Mouse (Mus musculus) kidney, embryonic 16.5 days (tissue): ENCODE data around the gene Sufu. TPM values are rescaled to one million over a fixed set of nuclear protein-coding genes. Genes with fewer than 3 reads are reported as not detected.

Experiments used
- ATAC-seq: fragments of 200-750 bp; cut with Nextera tagmentation; 2 replicates; pipeline ENCODE4 v1.8.0; 2017; ENCODE audit warnings: moderate TSS enrichment; ENCODE audit not compliant: low FRiP score, low TSS enrichment
- H3K27ac ChIP-seq: fragments of 300-500 bp; sonication (generic); 2 replicates; pipeline ENCODE4 v1.5.1; 2014; ENCODE audit warnings: low read length
- H3K27me3 ChIP-seq: fragments of 300-500 bp; sonication (generic); 2 replicates; pipeline ENCODE4 v1.6.1; 2014; ENCODE audit warnings: low read length, control low read depth, mixed read lengths; ENCODE audit not compliant: insufficient read depth
- H3K36me3 ChIP-seq: fragments of 300-500 bp; sonication (generic); 2 replicates; pipeline ENCODE4 v1.6.1; 2014; ENCODE audit warnings: low read length, control low read depth, mixed read lengths; ENCODE audit not compliant: insufficient read depth
- H3K4me1 ChIP-seq: fragments of 300-500 bp; sonication (generic); 2 replicates; pipeline ENCODE4 v1.6.1; 2014; ENCODE audit warnings: low read length, control low read depth, mixed read lengths; ENCODE audit not compliant: insufficient read depth
- H3K4me2 ChIP-seq: fragments of 300-500 bp; sonication (generic); replicated peaks from 2 replicates; pipeline ENCODE4 v1.6.1; 2014; ENCODE audit warnings: low read depth, low read length
- H3K4me3 ChIP-seq: fragments of 300-500 bp; sonication (generic); 2 replicates; pipeline ENCODE4 v1.5.1; 2014; ENCODE audit warnings: mild to moderate bottlenecking, low read length
- H3K9ac ChIP-seq: fragments of 300-500 bp; sonication (generic); replicated peaks from 2 replicates; pipeline ENCODE4 v1.6.1; 2014; ENCODE audit warnings: low read length
- H3K9me3 ChIP-seq: fragments of 300-500 bp; sonication (generic); 2 replicates; pipeline ENCODE4 v1.6.1; 2016; ENCODE audit warnings: low read length, control low read depth
- WGBS: fragments of 180-500 bp; shearing (Covaris S2); extraction: QIAGEN DNeasy Blood & Tissue Kit; methylation state at CpG from one replicate; pipeline ENCODE4 v1.1.7; 2014; 5-methylcytosine and 5-hydroxymethylcytosine counted together
- polyA plus RNA-seq: library from polyadenylated mRNA; unstranded; fragments of >200 nt; fragmentation: Nextera tagmentation; extraction: Ambion mirVana; gene quantifications from 2 replicates; pipeline ENCODE4 v1.2.1, GENCODE M21; 2015

Sufu gene
- polyA plus RNA-seq, 1 experiment from 2014 or later = 50.7 TPM

GRCm38 (mm10) chr19:46358381-46358780 lies 38.3 kb upstream of the Sufu start:
- ATAC-seq = no peak
- Histone ChIP-seq H3K4me2 (peak overlapping the region; percentile 90), H3K36me3 (no peaks in the 10 kb centered on the region), H3K4me1 (peaks cover 13% of the 10 kb centered on the region), H3K4me3 (no peak overlapping the region), H3K27ac (peak overlapping the region; percentile 3; the same call in 1 of the 2 replicates), H3K9ac (no peak overlapping the region), H3K27me3 (peaks cover 6% of the 10 kb centered on the region; the same call in 1 of the 2 replicates), H3K9me3 (no peaks in the 10 kb centered on the region)
- WGBS = 62% methylated on average over 4 of the region's 4 CpGs

GRCm38 (mm10) chr19:46362104-46362503 lies 34.6 kb upstream of the Sufu start:
- WGBS = 86% methylated on average over 8 of the region's 8 CpGs
- H3K27ac ChIP-seq = no peak overlapping the region
- no peaks in the 10 kb centered on the region for H3K36me3 ChIP-seq
- H3K9me3 ChIP-seq = no peaks in the 10 kb centered on the region
- H3K4me2 ChIP-seq = no peak overlapping the region
- peaks cover 13% of the 10 kb centered on the region for H3K4me1 ChIP-seq
- no peak for ATAC-seq
- H3K4me3 ChIP-seq = no peak overlapping the region
- 0 out of 2 replicates have a peak, but pooled peaks cover 4% of the 10 kb centered on the region for H3K27me3 ChIP-seq
- H3K9ac ChIP-seq = no peak overlapping the region

GRCm38 (mm10) chr19:46363294-46364009 lies 33.2 kb upstream of the Sufu start:
- H3K27me3 ChIP-seq = no peaks in the 10 kb centered on the region
- H3K4me1 ChIP-seq = peaks cover 2% of the 10 kb centered on the region; the same call in 1 of the 2 replicates
- no peaks in the 10 kb centered on the region for H3K9me3 ChIP-seq
- no peak for ATAC-seq
- H3K4me2 ChIP-seq = no peak overlapping the region
- H3K9ac ChIP-seq = no peak overlapping the region
- H3K36me3 ChIP-seq = no peaks in the 10 kb centered on the region
- no peak overlapping the region for H3K27ac ChIP-seq
- WGBS = 80% methylated on average over 11 of the region's 11 CpGs
- H3K4me3 ChIP-seq = no peak overlapping the region

GRCm38 (mm10) chr19:46367798-46368590 lies 28.7 kb upstream of the Sufu start:
- Histone ChIP-seq H3K4me3 (no peak overlapping the region), H3K27ac (no peak overlapping the region), H3K9me3 (no peaks in the 10 kb centered on the region), H3K36me3 (no peaks in the 10 kb centered on the region), H3K4me1 (no peaks in the 10 kb centered on the region), H3K9ac (no peak overlapping the region), H3K4me2 (no peak overlapping the region), H3K27me3 (no peaks in the 10 kb centered on the region)
- 78% methylated on average over 23 of the region's 23 CpGs for WGBS
- no peak for ATAC-seq

- Histone ChIP-seq H3K9ac (no peak overlapping the region), H3K27me3 (no peaks in the 10 kb centered on the region), H3K9me3 (no peaks in the 10 kb centered on the region), H3K4me3 (no peak overlapping the region), H3K27ac (no peak overlapping the region), H3K4me1 (0 out of 2 replicates have a peak, but pooled peaks cover under 1% of the 10 kb centered on the region), H3K4me2 (no peak overlapping the region), H3K36me3 (no peaks in the 10 kb centered on the region)
- ATAC-seq = peak; percentile 32; the same call in 1 of the 2 replicates
- 8% methylated on average over 4 of the region's 4 CpGs for WGBS
These were observed 27.5 kb upstream of the Sufu start for GRCm38 (mm10) chr19:46369204-46369603.

GRCm38 (mm10) chr19:46374477-46375088 lies 22.1 kb upstream of the Sufu start:
- no peak overlapping the region for H3K27ac ChIP-seq
- ATAC-seq = peak; percentile 62; the same call in 1 of the 2 replicates
- no peaks in the 10 kb centered on the region for H3K27me3 ChIP-seq

GRCm38 (mm10) chr19:46375489-46375888 lies 21.2 kb upstream of the Sufu start:
- H3K4me2 ChIP-seq = no peak overlapping the region
- H3K27ac ChIP-seq = no peak overlapping the region
- no peak overlapping the region for H3K9ac ChIP-seq
- H3K4me3 ChIP-seq = no peak overlapping the region
- H3K36me3 ChIP-seq = peaks cover 40% of the 10 kb centered on the region
- H3K9me3 ChIP-seq = no peaks in the 10 kb centered on the region
- H3K27me3 ChIP-seq = no peaks in the 10 kb centered on the region
- WGBS = 65% methylated on average over 5 of the region's 5 CpGs
- no peak for ATAC-seq
- H3K4me1 ChIP-seq = 0 out of 2 replicates have a peak, but pooled peaks cover 3% of the 10 kb centered on the region

More at GRCm38 (mm10) chr19:46374477-46375088, 22.1 kb upstream of the Sufu start:
- 50% methylated on average over 21 of the region's 21 CpGs for WGBS
- no peak overlapping the region for H3K9ac ChIP-seq
- H3K4me1 ChIP-seq = 0 out of 2 replicates have a peak, but pooled peaks cover 3% of the 10 kb centered on the region
- no peak overlapping the region for H3K4me2 ChIP-seq
- no peak overlapping the region for H3K4me3 ChIP-seq
- no peaks in the 10 kb centered on the region for H3K9me3 ChIP-seq
- peaks cover 31% of the 10 kb centered on the region for H3K36me3 ChIP-seq

GRCm38 (mm10) chr19:46375891-46376290 lies 20.8 kb upstream of the Sufu start:
- Histone ChIP-seq H3K36me3 (peaks cover 44% of the 10 kb centered on the region), H3K4me1 (0 out of 2 replicates have a peak, but pooled peaks cover 3% of the 10 kb centered on the region), H3K9me3 (no peaks in the 10 kb centered on the region), H3K27ac (no peak overlapping the region), H3K27me3 (no peaks in the 10 kb centered on the region), H3K4me3 (no peak overlapping the region), H3K9ac (no peak overlapping the region), H3K4me2 (no peak overlapping the region)
- no peak for ATAC-seq
- 58% methylated on average over 4 of the region's 4 CpGs for WGBS

GRCm38 (mm10) chr19:46382275-46382674 lies 14.4 kb upstream of the Sufu start:
- no peaks in the 10 kb centered on the region for H3K9me3 ChIP-seq
- H3K4me3 ChIP-seq = no peak overlapping the region
- no peak for ATAC-seq
- no peak overlapping the region for H3K9ac ChIP-seq
- H3K4me2 ChIP-seq = no peak overlapping the region
- WGBS = 87% methylated on average over 9 of the region's 9 CpGs
- H3K27ac ChIP-seq = no peak overlapping the region
- H3K27me3 ChIP-seq = no peaks in the 10 kb centered on the region
- peaks cover 87% of the 10 kb centered on the region for H3K36me3 ChIP-seq
- no peaks in the 10 kb centered on the region for H3K4me1 ChIP-seq
